Mouse (Mus musculus) limb, embryonic 14.5 days (tissue): Measurements from ENCODE around the gene Hexa. TPM values are rescaled to one million over a fixed set of nuclear protein-coding genes. Genes with fewer than 3 reads are reported as not detected.

Experiments
- ATAC-seq: fragments of 200-750 bp; cut with Nextera tagmentation; 2 replicates; pipeline ENCODE4 v1.8.0; 2017; ENCODE audit warnings: low read depth, moderate number of reproducible peaks, moderate TSS enrichment; ENCODE audit not compliant: low FRiP score
- DNase-seq: peaks from one replicate; pipeline ENCODE4 v3.0.0-alpha.2; 2015; ENCODE audit warnings: low spot score
- H3K27ac ChIP-seq: fragments of 300-500 bp; sonication (generic); replicated peaks from 2 replicates; pipeline ENCODE4 v1.5.1; 2014; ENCODE audit warnings: low read depth, mild to moderate bottlenecking, low read length, moderate library complexity, mixed read lengths
- H3K27me3 ChIP-seq: fragments of 300-500 bp; sonication (generic); 2 replicates; pipeline ENCODE4 v1.6.1; 2014; ENCODE audit warnings: low read length, mixed read lengths; ENCODE audit not compliant: control insufficient read depth, insufficient read depth
- H3K36me3 ChIP-seq: fragments of 300-500 bp; sonication (generic); 2 replicates; pipeline ENCODE4 v1.6.1; 2014; ENCODE audit warnings: mild to moderate bottlenecking, low read length, moderate library complexity, mixed read lengths; ENCODE audit not compliant: control insufficient read depth, insufficient read depth
- H3K4me1 ChIP-seq: fragments of 300-500 bp; sonication (generic); 2 replicates; pipeline ENCODE4 v1.6.1; 2014; ENCODE audit warnings: antibody characterized with exemption, low read length, mixed read lengths; ENCODE audit not compliant: control insufficient read depth, insufficient read depth
- H3K4me2 ChIP-seq: fragments of 300-500 bp; sonication (generic); replicated peaks from 2 replicates; pipeline ENCODE4 v1.6.1; 2014; ENCODE audit warnings: low read depth, mild to moderate bottlenecking, low read length, moderate library complexity; ENCODE audit not compliant: severe bottlenecking
- H3K4me3 ChIP-seq: fragments of 300-500 bp; sonication (generic); replicated peaks from 2 replicates; pipeline ENCODE4 v1.5.1; 2014; ENCODE audit warnings: low read length
- H3K9ac ChIP-seq: fragments of 300-500 bp; sonication (generic); 2 replicates; pipeline ENCODE4 v1.6.1; 2014; ENCODE audit warnings: mild to moderate bottlenecking, low read depth, low read length, moderate library complexity; ENCODE audit not compliant: severe bottlenecking
- H3K9me3 ChIP-seq: fragments of 300-500 bp; sonication (generic); 2 replicates; pipeline ENCODE4 v1.6.1; 2016; ENCODE audit warnings: low read length; ENCODE audit not compliant: control insufficient read depth
- POLR2A ChIP-seq: fragments of 200-500 bp; IDR thresholded peaks from 2 replicates; pipeline ENCODE4 v1.8.0; 2012; ENCODE audit warnings: inconsistent platforms, mild to moderate bottlenecking, moderate library complexity, borderline replicate concordance; ENCODE audit not compliant: insufficient read depth, insufficient read length; ENCODE audit errors: extremely low read depth
- WGBS: fragments of 180-500 bp; shearing (Covaris S2); extraction: QIAGEN DNeasy Blood & Tissue Kit; methylation state at CpG from one replicate; pipeline ENCODE4 v1.1.7; 2014; 5-methylcytosine and 5-hydroxymethylcytosine counted together
- polyA plus RNA-seq, 2 experiments: library from polyadenylated mRNA; depleted of rRNA in 1 of 2; stranded (reverse) in 1 of 2; unstranded in 1 of 2; fragments of >200 nt; fragmentation: Nextera tagmentation in 1 of 2; extraction: Ambion mirVana in 1 of 2; gene quantifications; 2 replicates each; pipeline versions ENCODE4 v1.2.1 to v1.2.3; 2012 to 2014

Gene Hexa
- polyA plus RNA-seq, 2 experiments: 82.0 to 94.9 TPM

- ATAC-seq (no peak), DNase-seq (no peak)
- Histone ChIP-seq H3K9me3 (no peaks in the 10 kb centered on the region), H3K4me3 (no peak overlapping the region), H3K4me1 (no peaks in the 10 kb centered on the region), H3K36me3 (no peaks in the 10 kb centered on the region), H3K27ac (no peak overlapping the region), H3K4me2 (no peak overlapping the region), H3K27me3 (no peaks in the 10 kb centered on the region), H3K9ac (no peak overlapping the region)
- TF ChIP-seq POLR2A: no peak
- WGBS: 75% methylated on average over 5 of the region's 5 CpGs
These were observed 20.4 kb upstream of the Hexa start for GRCm38 (mm10) chr9:59518976-59519375.

GRCm38 (mm10) chr9:59519396-59519795 is 19.9 kb upstream of the Hexa start:
- 97% methylated on average over 2 of the region's 2 CpGs for WGBS
- Histone ChIP-seq H3K36me3 (no peaks in the 10 kb centered on the region), H3K4me2 (no peak overlapping the region), H3K4me3 (no peak overlapping the region), H3K9ac (no peak overlapping the region), H3K9me3 (no peaks in the 10 kb centered on the region), H3K4me1 (no peaks in the 10 kb centered on the region), H3K27me3 (no peaks in the 10 kb centered on the region), H3K27ac (no peak overlapping the region)
- no peak for TF ChIP-seq POLR2A
- DNase-seq (no peak), ATAC-seq (no peak)

- Histone ChIP-seq H3K36me3 (no peaks in the 10 kb centered on the region), H3K9me3 (no peaks in the 10 kb centered on the region), H3K4me2 (no peak overlapping the region), H3K9ac (no peak overlapping the region), H3K27me3 (no peaks in the 10 kb centered on the region), H3K4me1 (no peaks in the 10 kb centered on the region), H3K27ac (no peak overlapping the region), H3K4me3 (no peak overlapping the region)
- no peak for ATAC-seq
- WGBS: 52% methylated on average over 4 of the region's 4 CpGs
- DNase-seq: no peak
- TF ChIP-seq POLR2A: no peak
These were observed 16.4 kb upstream of the Hexa start for GRCm38 (mm10) chr9:59522906-59523305.

- Histone ChIP-seq H3K27ac (no peak overlapping the region), H3K4me1 (no peaks in the 10 kb centered on the region), H3K9ac (no peak overlapping the region), H3K27me3 (no peaks in the 10 kb centered on the region), H3K9me3 (no peaks in the 10 kb centered on the region), H3K4me2 (no peak overlapping the region), H3K4me3 (no peak overlapping the region), H3K36me3 (no peaks in the 10 kb centered on the region)
- DNase-seq: no peak
- 87% methylated on average over 6 of the region's 6 CpGs for WGBS
- no peak for ATAC-seq
- TF ChIP-seq POLR2A: no peak
These were observed 12.6 kb upstream of the Hexa start for GRCm38 (mm10) chr9:59526727-59527126.

DNA sequence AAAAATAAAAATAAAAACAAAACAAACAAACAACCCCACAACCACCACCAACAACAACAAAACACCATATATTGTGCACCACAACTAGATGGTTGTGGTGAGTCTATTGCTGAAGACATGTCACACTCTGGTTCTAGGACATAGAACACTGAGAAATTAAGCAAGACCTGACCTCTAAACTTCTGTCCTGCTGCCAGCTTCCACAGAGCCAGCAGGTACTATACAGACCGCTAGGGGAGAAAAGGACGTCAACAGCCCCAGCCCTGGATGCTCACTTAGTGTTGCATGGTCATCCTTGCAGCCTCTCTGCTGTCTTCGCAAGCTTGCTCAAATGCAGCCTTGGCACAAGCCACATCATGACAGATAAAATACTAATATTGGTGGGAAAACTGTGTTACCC is 11.8 kb upstream of the Hexa start:
- no peak overlapping the region for H3K27ac ChIP-seq
- H3K4me1 ChIP-seq: no peaks in the 10 kb centered on the region
- H3K9me3 ChIP-seq: no peaks in the 10 kb centered on the region
- H3K9ac ChIP-seq: no peak overlapping the region
- no peaks in the 10 kb centered on the region for H3K27me3 ChIP-seq
- H3K4me2 ChIP-seq: no peak overlapping the region
- 81% methylated on average over 3 of the region's 3 CpGs for WGBS
- DNase-seq: no peak
- no peaks in the 10 kb centered on the region for H3K36me3 ChIP-seq
- ATAC-seq: no peak
- TF ChIP-seq POLR2A: no peak
- H3K4me3 ChIP-seq: no peak overlapping the region

- Histone ChIP-seq H3K4me2 (no peak overlapping the region), H3K36me3 (no peaks in the 10 kb centered on the region), H3K9ac (no peak overlapping the region), H3K27me3 (no peaks in the 10 kb centered on the region), H3K4me1 (no peaks in the 10 kb centered on the region), H3K27ac (no peak overlapping the region), H3K4me3 (no peak overlapping the region), H3K9me3 (no peaks in the 10 kb centered on the region)
- ATAC-seq (no peak), DNase-seq (no peak)
- TF ChIP-seq POLR2A: no peak
- 88% methylated on average over 2 of the region's 2 CpGs for WGBS
These were observed 11.1 kb upstream of the Hexa start for GRCm38 (mm10) chr9:59528274-59528673.
